Mouse (Mus musculus): ENCODE results near the gene Tnfrsf14.

The Tnfrsf14 gene

DNA sequence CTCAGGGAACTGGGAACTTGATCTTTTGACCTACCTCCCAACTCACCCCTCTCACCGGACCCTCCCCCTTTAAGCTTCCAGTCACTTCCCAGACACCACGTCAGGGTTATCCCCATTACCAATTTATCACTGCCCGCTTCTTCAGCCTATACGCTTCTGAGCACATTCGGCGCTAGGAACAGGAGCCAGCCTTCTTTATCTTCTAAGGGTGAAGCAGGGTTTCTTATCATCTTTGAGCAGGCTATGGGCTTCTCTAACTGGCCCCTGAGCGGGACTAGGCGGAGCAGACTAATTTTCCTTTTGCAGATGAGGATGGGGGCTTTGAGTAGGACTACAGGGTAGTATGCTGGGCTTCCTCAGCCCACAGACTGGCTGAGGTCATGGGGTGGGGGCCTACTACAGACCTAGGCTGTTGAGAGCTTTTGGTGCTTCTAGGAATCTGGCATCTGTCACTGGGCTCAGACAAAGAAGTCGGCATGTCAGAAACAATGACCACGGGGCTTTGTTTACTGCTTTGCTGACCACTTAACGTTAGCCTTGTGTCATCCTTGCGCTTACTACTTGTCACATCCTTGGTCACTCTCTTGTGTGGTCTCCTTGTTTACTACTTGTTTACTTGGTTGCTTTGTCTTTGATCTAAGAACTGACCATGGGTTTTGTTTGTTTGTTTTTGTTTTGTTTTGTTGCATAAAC lies at the start of gene Tnfrsf14:
Gene Tnfrsf14 (minus strand): TSS at position 169 of the 693 bp plus-strand sequence.
- DNase-seq (ENCODE audit: low read depth), result peak; percentile 48

DNA sequence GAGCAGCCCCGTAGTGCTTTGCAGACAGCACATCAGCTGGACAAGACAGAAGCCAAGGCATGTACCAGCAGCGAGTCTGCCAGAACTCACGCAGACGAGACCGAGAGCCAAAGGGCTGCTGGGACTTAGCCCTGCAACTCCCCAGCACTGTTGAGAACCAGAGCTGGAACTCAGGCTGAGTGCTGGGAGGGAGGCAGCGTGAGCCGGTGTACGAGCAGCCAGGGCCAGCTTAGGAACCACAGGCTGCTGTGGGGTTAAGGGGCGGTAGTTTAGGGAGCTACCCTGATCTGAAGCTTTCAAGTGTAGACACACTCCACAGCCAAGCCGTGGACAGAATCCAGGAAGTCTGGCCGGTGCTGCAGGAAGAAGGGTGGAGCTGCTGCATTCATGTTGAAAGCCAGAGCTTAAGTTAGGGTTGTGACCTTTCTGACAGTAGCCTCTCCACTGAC lies 45.8 kb upstream of the Tnfrsf14 start:
- no peak for DNase-seq (ENCODE audit: low read depth)

DNA sequence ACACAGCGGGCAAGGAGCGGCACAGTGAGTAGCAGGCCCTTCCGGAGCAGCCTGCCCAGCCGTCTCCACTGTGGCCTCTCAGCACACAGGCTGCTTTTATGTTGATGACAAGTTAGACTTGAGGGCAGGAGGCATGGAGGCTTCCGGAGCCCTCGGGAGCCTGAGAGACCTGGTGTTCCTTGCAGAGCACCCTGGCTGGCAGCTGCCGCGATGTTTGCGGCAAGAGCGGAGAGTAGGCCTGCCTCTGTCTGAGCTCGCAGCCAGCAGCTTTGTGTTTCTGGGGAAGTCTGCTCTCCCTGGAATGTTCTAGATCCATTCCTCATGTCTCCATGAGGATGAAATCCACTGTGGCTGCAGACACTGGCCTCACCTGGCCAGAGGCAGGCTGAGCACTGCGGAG lies 44.2 kb upstream of the Tnfrsf14 start:
- DNase-seq (ENCODE audit: low read depth), result no peak

DNA sequence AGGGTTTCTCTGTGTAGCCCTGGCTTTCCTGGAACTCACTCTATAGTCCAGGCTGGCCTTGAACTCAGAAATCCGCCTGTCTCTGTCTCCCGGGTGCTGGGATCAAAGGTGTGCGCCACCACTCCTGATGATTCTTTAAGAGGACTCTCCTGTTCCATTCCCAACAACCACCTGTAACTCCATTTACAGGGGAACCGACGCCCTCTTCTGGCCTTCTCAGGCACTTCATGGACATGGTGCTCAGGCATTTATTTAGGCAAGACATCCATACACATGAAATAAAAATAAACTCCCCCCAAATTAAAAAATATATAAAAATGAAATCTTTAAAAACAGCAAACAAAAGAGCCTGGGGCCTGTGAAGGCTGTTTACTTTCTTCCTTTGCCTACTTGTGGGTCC lies 38.8 kb upstream of the Tnfrsf14 start:
- peak; percentile 68 for DNase-seq (ENCODE audit: low read depth)

DNA sequence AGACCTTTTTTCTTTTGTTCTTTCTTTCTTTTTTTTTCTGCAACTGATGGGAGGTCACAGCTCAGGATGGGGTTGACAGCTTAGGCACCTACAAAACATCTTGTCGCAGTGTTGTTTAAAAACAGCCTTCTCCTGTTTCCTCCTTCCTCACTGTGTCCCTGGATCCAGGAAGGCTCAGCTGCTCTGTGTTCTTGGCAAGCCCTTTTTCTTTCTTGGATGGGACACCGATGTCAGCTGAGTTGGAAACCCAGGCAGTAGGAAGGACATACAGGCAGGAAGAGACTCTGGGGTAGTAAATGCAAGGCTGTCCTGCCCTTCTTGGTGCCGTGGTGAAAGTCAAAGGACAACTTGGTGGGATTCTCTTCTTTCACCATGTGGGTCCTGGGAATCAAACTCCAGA lies 37.5 kb upstream of the Tnfrsf14 start:
- DNase-seq (ENCODE audit: low read depth), result no peak

DNA sequence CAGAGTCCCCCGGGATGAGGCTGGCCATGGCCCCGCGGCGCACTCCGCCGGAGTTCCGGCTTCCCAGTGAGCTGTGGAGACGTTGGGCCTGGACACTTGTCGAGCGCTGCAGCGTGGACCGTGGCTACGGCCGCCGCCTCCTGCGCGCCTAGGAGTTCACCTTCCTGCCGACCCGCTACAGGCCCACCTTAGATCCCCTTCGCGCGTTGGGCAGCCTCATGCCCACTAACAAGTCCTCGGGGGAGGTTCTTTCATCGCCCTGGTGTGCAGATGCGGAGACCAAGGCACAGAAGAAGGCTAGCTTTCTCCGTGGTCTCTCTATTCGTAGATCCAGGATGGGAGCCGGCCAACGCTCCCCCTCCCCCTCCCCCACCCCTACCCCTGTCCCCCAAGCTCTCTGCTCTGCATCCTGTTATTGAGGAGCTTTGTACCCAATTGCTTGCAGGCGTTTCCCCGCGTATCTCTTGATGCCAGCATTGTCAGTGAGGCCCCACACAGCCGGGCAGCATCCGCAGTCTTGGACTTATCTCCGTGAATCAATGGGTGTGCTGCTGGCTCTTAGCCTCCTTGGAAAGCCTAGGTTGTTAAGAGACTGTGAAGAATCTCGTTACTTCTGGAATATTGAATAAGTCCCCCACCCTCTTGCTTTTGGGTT lies 36.3 kb upstream of the Tnfrsf14 start:
- DNase-seq (ENCODE audit: low read depth), result peak; percentile 70

DNA sequence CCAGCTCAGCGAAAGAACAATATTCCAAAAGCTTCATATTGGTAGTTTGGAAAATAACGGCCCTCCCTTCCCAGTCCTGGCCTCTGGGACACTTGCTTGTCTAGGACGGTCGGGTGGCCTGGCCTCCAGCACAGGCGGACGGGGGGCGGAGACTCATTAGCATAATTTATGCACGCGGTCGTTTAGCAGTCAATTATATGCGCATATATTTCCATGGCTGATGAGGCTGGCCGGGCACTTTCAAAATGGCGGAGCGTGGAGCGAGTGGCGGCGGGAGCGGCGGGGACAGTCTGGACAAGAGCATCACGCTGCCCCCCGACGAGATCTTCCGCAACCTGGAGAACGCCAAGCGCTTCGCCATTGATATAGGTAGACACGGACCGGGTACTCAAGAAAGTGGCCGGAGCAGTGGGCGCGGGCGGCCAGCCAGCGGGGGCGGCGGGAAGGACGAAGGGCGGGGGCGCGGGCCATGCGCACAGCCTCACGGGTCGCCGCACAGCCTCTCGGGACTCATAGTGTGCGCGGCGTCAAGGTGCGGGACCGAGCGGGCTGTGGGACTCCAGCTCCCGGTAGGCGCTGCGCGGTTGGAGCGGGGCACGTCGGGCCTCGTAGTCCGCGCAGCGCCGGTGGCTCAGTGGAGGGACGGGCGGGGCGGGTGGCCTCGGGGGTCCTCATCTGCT lies 35.7 kb upstream of the Tnfrsf14 start, which contains the start of gene Pank4:
Gene Pank4 (plus strand): TSS at position 223 of the 680 bp plus-strand sequence.
- peak; percentile 85 for DNase-seq (ENCODE audit: low read depth)

DNA sequence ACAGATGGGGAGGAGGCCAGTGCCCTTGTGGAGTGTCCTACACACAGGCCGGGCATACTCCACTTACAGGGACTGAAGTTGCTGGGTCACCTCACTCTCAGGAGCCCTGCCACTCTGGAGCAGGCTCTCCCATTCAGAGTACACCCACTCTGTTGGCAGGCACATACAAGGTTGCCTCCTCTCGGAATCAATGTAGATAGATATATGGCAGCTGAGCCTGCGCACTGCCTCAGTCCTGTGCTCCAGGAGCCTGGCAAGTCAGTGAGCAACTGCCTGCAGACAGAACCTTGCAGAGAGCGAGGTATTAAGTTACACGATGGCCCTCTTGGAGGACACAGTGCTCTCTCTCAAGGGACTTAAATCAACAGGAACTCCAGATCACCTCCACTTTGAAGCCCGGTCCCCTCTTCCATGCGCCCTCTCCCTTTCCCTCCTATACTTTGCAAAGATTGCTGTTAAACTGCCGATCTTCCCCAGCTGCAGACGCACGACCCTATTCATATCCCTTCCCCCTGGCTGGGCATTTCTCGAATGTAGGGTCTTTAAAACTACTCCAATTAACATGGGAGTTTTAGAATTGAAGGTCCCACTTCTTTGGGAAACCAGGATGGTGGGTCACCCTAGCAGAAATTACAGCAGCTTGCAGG lies 35.0 kb upstream of the Tnfrsf14 start:
- DNase-seq (ENCODE audit: low read depth), result no peak

DNA sequence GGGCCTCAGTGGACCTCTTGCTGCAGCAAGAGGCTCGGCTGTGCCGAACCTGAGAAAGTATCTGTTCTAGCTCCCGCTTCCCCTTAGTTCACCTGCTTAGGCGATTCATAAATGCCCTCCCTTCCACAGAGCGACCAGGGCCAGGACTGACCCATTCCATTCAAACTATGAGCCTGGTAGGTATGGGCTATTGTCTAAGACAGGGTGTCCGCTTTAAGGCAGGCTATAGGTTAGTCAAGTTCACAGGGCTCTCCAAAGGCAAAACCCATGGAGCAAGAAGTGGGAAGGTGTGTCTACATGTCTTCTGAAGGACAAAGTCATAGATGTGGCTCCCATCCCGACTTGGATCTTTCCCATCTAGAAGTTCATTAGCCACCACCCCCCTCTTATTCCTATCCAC lies 34.3 kb upstream of the Tnfrsf14 start:
- DNase-seq (ENCODE audit: low read depth), result no peak

DNA sequence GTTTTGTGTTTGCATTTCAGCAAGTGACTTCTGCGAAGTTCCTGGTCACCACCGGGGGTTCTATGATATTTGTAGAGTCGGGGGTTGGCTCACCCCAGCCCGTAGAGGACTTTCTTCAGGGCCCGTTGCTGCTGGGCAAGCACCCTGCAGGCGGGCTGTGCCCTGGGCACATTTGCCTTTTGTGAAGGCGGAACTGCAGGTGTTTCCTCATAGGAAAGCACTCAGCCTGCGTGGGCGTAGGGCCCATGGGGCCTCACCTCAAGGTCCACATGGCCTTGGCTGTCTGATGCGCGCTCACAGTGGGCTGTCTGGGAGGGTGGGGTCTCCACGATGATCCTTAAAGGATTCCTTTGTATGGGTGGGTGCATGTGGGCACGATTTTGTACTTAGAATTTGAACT lies 33.5 kb upstream of the Tnfrsf14 start:
- DNase-seq (ENCODE audit: low read depth), result peak; percentile 69

DNA sequence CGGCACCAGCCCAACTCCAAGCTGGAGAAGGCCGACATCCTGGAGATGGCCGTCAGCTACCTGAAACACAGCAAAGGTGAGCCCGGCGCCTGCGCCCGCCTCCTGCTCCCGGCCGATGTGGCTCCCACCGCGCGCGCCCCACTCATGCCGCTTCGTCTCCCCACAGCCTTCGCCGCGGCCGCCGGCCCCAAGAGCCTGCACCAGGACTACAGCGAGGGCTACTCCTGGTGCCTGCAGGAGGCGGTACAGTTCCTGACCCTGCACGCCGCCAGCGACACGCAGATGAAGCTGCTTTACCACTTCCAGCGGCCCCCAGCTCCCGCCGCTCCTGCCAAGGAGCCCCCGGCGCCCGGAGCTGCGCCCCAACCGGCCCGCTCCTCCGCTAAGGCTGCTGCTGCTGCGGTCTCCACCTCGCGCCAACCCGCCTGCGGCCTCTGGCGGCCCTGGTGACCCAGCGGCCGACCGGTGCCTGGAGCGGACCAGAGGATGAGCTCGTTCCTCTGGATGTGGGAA lies 32.9 kb upstream of the Tnfrsf14 start:
- peak; percentile 61 for DNase-seq (ENCODE audit: low read depth)

DNA sequence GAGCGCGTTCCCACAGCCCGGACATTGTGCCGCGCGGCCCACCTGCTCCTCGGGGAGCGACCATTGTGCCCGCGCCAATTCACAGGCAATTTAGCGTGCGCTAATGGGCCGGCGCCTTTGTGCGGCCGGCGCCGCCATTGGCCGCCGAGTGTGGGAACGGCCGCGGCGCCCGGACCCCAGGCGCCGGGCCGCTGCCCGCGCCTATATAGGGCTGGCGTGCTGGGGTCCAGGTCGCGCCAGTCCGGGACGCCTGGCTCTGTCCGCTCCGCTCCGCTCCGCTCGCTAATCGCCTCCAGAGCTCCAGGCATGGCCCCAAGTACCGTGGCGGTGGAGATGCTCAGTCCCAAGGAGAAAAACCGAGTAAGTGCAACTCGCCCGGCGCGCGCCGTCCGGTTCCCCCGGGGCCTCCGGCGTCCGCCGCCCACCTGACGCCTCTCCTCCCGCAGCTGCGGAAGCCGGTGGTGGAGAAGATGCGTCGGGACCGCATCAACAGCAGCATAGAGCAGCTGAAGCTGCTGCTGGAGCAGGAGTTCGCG lies 32.4 kb upstream of the Tnfrsf14 start, which contains the start of gene Hes5:
Gene Hes5 (plus strand): TSS at position 234 of the 536 bp plus-strand sequence.
- peak; percentile 61 for DNase-seq (ENCODE audit: low read depth)

DNA sequence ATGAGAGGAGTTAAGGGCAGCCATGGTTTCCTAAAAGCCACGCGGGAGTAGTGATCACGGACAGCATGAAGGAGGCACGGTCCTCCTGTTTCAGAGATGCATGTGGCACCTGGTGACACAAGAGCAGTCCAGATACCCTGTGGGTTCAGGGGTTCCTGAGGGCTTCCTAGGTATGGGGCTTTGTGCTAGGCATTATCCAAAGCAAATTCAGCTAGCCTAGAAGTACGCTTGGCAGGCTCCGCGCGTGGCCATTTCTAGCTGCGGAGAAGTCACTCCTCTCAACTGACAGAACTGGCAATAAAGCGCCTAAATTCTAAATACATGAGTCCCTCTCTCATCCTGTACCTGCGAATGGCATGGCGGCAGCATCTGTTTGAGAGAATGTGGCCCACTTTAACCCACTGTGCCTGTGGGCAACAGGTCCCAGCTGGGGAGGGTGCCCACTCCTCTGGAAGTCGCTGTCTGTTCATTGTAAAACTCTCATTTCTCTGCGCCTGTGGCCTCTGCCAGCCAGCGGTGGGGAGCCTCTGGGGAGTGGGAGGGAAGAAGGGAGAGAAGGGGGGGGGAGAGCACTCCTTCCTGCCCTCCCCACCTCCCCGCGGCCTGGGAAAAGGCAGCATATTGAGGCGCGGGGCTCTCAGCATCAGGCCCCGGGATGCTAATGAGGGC lies 31.8 kb upstream of the Tnfrsf14 start:
- DNase-seq (ENCODE audit: low read depth), result no peak

DNA sequence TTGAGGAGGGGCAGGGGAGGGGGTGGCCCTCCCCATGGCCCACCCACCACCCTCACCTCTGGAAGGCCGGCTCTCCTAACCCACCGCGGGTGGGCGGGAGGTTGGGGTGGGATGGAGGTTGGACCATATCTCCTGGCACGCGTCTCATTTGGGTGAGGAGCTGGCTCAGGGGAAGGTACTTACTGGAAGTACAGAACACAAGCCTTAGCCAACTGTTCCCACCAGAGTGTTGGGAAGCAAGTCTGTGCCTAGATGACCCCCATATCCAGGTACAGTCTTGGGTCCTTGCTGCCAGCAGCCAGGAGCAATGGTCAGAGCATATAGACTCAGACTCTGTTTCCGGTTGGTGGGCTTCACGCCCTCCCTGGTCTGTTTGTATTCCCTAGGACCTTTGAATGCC lies 30.3 kb upstream of the Tnfrsf14 start:
- no peak for DNase-seq (ENCODE audit: low read depth)

DNA sequence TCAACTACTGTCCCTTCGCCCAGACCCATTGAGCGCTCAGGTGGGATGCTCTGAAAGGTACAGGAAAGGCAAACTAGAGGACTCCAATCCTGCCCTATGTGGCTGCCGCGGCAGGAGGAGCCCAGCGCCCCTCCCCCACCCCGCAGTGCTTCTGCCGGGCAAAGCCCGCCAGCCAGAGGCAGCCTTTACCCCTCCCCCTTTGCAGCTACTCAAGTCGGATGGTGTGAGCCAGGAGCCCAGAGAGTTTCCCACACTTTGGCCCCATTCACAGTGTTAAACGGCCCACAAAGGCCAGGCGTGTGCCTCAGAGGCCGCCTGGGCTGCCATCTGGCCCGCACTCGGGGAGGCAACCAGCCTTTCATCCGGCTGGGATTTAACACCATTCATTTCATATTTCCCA lies 29.8 kb upstream of the Tnfrsf14 start:
- DNase-seq (ENCODE audit: low read depth), result no peak

DNA sequence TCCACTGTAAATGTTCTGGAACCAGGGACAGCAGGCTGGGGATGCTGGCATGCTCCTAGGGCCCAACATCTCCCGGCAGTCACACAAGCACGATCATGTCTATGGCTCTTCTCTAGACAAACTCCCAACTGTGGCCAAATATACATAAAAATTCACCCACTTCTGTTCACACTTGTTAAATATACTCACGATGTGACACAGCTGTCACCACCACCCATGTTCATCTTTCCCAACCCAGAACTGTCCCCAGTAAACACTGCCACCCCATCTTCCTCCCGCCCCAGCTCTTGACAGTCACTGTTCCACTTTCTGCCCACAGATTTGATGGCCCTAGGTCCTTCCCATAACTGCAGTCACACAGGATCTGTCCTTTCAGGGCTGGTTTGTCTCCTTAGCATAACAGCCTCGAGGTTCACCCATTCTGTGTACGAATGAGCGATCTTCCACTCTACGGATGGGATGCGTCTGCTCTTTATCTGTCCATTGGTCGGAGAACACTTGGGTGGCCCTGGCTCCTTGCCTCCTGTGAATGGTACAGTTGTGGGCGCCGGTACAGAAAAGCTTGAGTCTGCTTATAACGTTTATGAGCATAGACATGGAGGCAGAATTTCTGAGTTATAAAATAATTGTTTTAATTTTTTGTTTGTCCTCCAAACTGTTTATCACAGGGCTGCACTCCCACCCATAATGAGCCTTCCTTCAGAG lies 29.1 kb upstream of the Tnfrsf14 start:
- DNase-seq (ENCODE audit: low read depth), result no peak

DNA sequence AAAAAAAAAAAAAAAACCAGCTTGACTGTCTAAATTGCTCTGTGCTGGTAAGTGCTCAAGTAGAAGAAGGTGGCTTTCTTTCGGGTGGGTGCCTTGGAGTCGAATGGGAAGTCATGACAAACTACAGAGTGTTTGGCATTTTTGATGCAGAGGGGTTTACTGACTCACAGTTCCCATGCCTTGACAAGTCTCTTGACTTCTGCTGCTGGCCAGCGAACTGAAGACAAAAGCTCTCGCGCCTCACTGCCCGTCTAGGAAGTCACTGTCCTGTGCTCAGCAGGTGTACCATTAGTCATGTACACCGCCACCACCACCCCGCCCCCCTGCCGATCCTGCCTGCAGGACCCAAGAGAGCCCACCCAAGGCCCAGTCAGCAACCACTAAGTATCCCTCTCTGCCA lies 28.2 kb upstream of the Tnfrsf14 start:
- DNase-seq (ENCODE audit: low read depth), result no peak

DNA sequence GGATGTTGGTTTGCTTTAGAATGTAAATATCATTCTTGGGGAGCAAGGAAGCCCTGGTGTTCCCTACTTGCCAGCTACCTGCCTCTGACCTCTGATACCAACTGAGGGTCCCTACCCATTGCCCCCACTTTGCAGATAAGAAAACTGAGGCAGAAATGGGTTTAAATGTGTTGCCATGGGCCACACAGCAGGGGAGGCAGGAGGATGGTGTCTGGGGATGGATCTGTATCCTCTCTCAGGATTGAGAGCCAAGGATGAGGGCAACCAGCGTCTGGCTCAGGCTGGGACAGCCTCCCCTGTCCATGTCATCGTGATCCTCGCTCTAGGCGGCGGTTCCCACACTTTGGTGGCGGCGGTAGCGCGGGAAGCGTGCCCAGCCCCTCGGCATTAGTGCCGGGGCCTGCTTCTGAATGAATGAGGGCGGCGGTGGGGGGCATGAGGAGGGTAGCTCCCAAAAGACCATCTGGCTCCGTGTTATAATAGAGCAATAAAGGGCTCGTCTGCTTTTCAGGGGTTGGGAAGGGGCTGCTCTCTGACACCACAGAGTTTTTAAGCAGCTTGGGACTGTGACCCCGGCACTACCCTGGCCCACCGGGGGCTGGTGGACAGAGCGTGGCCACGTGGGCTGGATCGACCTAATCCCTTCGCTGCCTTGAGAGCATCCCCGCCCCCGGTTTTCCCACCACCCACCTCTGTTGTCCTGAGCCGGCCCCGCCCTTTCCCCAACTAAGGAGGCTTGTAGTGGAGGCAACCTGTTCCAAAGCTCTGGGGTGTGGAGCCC lies 24.3 kb upstream of the Tnfrsf14 start:
- DNase-seq (ENCODE audit: low read depth), result no peak

DNA sequence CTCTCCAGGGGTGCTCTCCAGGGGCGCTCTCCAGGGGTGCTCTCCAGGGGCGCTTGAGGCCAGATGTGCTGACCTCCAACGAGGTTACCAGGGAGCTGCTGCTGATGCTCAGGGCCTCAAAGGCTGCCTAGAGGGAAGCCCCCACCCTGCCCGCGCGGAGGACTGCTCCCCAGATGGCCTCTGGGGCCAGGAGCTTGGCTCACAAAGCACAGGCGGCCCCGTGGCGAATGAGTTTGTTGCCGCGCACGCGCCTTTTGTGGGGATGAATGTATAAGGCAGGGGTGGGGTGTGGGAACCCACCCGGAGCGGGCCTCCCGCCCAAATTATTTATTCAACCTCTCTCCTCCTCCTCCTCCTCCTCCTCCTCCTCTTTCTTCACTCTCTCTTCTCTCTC lies 21.2 kb upstream of the Tnfrsf14 start:
- no peak for DNase-seq (ENCODE audit: low read depth)

Data from naive thymus-derived CD4-positive, alpha-beta T cell, adult 2 months (primary cell).